Mouse (Mus musculus) heart, adult 2 months (tissue): ENCODE measurements at regions not wholly inside any gene's neighbourhood (a gene's known extent, or its start where the extent isn't known, plus 50 kb on each side); places are given as distances from the start of the nearest gene placed in this dataset.

ENCODE experiments used
- EP300 ChIP-seq: fragments of 200-500 bp; IDR thresholded peaks from 2 replicates; pipeline ENCODE4 v1.6.1; 2011; ENCODE audit warnings: low read depth, low read length, control low read depth; ENCODE audit not compliant: insufficient read depth
- POLR2A ChIP-seq: fragments of 200-500 bp; IDR thresholded peaks from 2 replicates; pipeline ENCODE4 v1.6.1; 2011; ENCODE audit warnings: mild to moderate bottlenecking, low read depth, low read length, control low read depth; ENCODE audit not compliant: insufficient read depth

DNA sequence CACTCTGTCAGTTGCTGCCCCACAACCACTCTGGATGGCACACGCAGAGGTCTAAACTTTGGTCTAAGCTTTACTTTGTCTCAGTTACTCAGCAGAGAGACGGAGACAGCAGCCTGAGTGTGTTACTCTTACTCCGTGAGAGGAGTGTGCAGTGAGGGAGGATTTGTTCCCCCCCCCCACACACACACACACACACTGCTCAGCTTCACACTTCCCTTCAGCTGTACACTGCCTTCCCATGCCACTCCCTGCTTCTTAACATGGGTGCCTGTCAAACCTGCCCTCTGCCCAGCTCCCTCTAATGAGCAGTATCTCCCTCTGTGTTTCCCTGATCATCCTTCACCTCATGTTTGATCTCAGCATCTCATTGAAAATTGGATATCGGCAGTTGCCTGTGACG is 409.9 kb upstream of the Ercc4 start:
- no peak for TF ChIP-seq POLR2A
- no peak for TF ChIP-seq EP300
